Mouse (Mus musculus) adrenal gland, postnatal 36 days (tissue): ENCODE data around the gene St8sia4. TPM values are rescaled to one million over a fixed set of nuclear protein-coding genes. Genes with fewer than 3 reads are reported as not detected.
A peak's percentile ranks its signal among the peaks of the same experiment; 100 is the strongest.

Experiments
- DNase-seq, 2 experiments: peaks; one replicate each; pipeline ENCODE4 v3.0.0; 2021; ENCODE audit warnings: mixed read lengths in 1 of 2
- long read RNA-seq, 2 experiments: library from polyadenylated mRNA; stranded (forward); transcript quantifications; one replicate each; pipeline ENCODE4 v2.0.0; 2021; ENCODE audit warnings: borderline sequencing depth in 2 of 2
- total RNA-seq, 2 experiments: library from RNA; stranded (reverse); gene quantifications; 2 replicates each; pipeline ENCODE4 v1.2.3; 2021

The St8sia4 gene
- 1 to 10 TPM; 1.8 to 1.9 TPM for total RNA-seq
- long read RNA-seq, experiment 1, full-length matches to known transcripts: 1 of 1 reads
- long read RNA-seq, experiment 1, partial matches to known transcripts: 0 of 1 reads
- long read RNA-seq, experiment 1, other reads (novel, unspliced or antisense): 0 of 1 reads
- long read RNA-seq, experiment 2, full-length matches to known transcripts: 1 of 1 reads
- long read RNA-seq, experiment 2, partial matches to known transcripts: 0 of 1 reads
- long read RNA-seq, experiment 2, other reads (novel, unspliced or antisense): 0 of 1 reads

GRCm38 (mm10) chr1:95667435-95668252, at the start of gene St8sia4:
Gene St8sia4, minus strand, starts transcription at chr1:95667571.
- DNase-seq: peak; percentile 81 to 85

- no peak for DNase-seq
These were observed 41.8 kb upstream of the St8sia4 start for GRCm38 (mm10) chr1:95709181-95709580.

GRCm38 (mm10) chr1:95699903-95700302, 32.5 kb upstream of the St8sia4 start:
- no peak for DNase-seq

GRCm38 (mm10) chr1:95674052-95674451, 6.7 kb upstream of the St8sia4 start:
- no peak for DNase-seq

- no peak for DNase-seq
These were observed 958 bp upstream of the St8sia4 start for GRCm38 (mm10) chr1:95668253-95668805.

- no peak for DNase-seq
These were observed 640 bp downstream of the St8sia4 start for GRCm38 (mm10) chr1:95666541-95667320.

- DNase-seq: peak in 1 of 2 experiments; percentile 19
These were observed 1.4 kb downstream of the St8sia4 start for GRCm38 (mm10) chr1:95665951-95666484.

GRCm38 (mm10) chr1:95664969-95665702, 2.2 kb downstream of the St8sia4 start:
- DNase-seq: no peak

- no peak for DNase-seq
These were observed 3.0 kb downstream of the St8sia4 start for GRCm38 (mm10) chr1:95664321-95664825.

GRCm38 (mm10) chr1:95657051-95657668, 10.2 kb downstream of the St8sia4 start:
- no peak for DNase-seq

GRCm38 (mm10) chr1:95655564-95655963, 11.8 kb downstream of the St8sia4 start:
- DNase-seq: no peak

- DNase-seq: no peak
These were observed 13.9 kb downstream of the St8sia4 start for GRCm38 (mm10) chr1:95653445-95653844.

GRCm38 (mm10) chr1:95644292-95644691, 23.1 kb downstream of the St8sia4 start:
- DNase-seq: no peak

- no peak for DNase-seq
These were observed 28.4 kb downstream of the St8sia4 start for GRCm38 (mm10) chr1:95639001-95639400.

- no peak for DNase-seq
These were observed 43.0 kb downstream of the St8sia4 start for GRCm38 (mm10) chr1:95624376-95624775.

- DNase-seq: no peak
These were observed 48.7 kb downstream of the St8sia4 start for GRCm38 (mm10) chr1:95618647-95619046.

GRCm38 (mm10) chr1:95618125-95618524, 49.2 kb downstream of the St8sia4 start:
- no peak for DNase-seq

- DNase-seq: no peak
These were observed 57.4 kb downstream of the St8sia4 start for GRCm38 (mm10) chr1:95610017-95610416.

- DNase-seq: no peak
These were observed 58.3 kb downstream of the St8sia4 start for GRCm38 (mm10) chr1:95609045-95609444.

- no peak for DNase-seq
These were observed 61.9 kb downstream of the St8sia4 start for GRCm38 (mm10) chr1:95605458-95605857.

- no peak for DNase-seq
These were observed 69.3 kb downstream of the St8sia4 start for GRCm38 (mm10) chr1:95598108-95598507.
